Mouse (Mus musculus): ENCODE results near the gene Ugcg.

The Ugcg gene

DNA sequence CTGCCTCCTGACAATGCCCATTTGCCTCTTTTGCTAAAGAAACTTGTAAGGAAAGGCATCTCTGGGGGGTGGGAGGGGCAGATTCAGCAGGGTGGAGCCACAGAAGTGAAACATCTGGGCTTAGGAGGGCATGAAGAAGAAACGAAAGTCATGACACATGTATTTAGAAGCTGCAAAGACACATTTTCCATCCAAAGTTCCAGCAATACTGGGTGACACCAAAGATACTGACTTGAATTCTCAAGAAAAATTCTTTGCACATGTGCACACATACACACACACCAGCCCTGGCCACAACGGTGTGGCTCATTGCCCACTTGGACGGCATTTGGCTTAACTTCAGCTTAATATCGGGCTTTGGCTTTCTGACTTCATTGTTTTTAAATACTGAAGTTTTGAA is 35.8 kb downstream of the Ugcg start:
- no peak for DNase-seq (ENCODE audit: low spot score in 2 of 2)

DNA sequence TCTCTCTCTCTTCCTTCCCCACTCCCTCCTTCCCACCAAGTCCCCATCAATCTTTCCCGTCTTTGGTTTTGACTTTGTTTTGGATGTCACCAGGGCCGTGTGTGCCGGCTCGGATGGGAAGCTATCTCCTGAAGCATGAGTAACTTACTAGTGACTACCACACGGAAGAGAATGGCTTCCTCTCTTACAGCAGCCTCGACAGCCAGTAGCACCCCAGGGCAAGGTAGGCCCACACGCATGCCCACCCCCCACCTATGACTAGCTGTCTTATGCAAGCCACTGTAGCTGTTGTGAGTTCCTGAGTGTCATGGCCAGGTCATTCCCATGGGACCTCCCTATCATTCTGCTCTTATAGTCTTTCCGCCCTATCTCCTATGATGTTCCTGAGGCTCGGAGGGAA is 38.0 kb downstream of the Ugcg start:
- no peak for DNase-seq (ENCODE audit: low spot score in 2 of 2)

DNA sequence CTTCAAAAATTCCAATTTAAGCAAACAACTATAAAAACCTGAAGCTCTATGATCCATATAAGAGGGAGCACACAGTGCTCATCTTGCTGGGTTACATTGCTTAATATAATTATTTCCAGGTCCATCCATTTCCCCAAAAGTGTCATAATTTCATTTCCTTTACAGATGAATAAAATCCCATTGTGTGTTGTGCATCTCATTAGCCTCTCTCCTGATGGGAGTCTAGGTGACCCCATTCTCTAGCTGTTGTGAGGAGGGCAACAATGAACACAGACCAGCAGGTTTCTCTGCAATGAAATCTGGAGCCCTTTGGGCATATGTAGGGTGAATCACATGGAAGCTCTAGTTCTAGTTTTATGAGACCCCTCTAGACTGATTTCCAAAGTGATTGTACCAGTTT is 39.9 kb downstream of the Ugcg start:
- no peak for DNase-seq (ENCODE audit: low spot score in 2 of 2)

DNA sequence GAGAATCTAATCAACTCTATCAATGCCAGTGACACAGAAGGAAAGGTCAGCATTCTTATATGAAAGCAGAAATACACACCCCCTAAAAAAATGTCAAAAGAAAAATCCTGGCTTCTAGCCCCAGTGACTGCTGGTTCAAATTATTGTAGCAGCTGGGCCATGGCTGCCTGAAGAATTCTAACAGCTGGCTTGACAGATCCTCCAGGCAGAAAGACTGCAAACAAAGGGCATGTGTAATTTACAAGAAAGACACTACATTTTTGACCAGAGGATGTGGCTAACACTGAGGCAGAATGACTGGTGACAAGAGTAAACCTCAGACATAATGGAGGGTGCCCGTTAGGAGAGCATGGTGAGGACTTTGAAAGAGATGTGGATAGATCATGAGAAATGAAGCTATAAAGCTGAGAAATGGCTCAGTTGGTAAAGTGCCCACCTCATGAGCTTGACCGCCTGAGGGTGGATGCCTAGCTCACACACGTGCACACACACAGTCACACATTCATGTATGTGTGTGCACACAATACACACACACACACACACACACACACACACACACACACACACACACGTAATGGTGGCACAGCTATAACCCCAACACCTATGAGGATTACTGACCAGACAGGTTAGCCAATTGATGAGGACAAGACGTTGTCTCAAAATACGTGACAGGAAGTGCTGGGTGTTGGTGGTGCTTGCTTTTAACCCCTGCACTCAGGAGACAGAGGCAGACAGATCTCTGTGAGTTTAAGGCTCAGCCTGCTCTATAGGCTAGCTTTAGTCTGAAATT is 42.4 kb downstream of the Ugcg start:
- no peak for DNase-seq (ENCODE audit: low spot score in 2 of 2)

DNA sequence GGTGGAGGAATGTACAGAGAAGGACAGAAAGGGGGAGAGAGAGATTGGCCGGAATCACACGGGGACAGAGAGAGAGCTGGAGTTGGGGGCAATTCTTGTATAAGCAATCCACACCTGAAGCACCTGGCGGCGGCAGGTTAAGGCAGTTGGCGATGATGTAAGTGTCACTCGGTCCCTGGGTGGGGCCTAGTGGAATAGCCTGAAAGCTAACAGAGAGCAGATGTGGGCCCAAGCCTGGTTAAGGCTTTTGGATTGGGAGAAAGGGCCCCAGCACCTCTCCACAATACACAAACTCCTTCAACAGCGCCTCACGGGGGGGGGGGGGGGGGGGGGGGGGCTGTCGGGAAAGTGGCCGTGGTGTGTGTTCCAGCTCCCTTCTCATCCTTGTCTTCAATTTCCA is 45.0 kb downstream of the Ugcg start:
- no peak for DNase-seq (ENCODE audit: low spot score in 2 of 2)

DNA sequence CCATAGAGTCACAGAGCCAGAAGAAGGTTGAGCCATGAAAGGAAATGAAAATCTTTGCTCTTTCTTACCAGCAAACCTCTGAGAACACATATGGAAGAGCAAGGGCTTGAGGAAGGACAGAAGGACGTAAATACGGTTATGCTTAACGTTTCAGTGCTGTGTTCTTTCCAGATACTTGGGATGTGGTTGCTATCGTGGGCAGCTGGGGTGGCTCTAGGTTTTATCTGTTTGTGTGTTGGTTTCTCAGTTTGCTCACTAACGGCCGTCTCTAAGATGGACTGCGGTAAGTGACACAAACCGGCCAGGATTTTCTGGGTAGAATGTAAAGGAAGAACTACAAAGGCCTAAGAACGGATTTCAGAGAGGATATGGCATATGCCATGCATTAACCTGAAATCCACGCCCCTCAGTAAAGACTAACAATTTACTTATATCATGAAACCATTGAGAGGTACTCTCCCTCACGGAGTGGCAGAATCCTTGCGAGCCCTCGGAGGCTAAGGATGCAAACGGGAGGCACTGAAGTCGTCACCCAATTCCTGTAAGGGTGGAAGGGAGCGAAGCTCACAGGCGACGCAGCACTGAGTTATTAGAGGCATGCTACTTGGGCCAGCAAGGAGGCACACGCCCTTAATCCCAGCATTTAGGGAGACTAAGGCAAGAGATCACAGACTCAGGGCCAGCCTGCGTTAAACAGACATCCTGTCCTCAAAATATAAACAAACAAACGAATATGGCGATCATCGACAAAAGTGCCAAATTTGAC is 45.6 kb downstream of the Ugcg start:
- no peak for DNase-seq (ENCODE audit: low spot score in 2 of 2)

DNA sequence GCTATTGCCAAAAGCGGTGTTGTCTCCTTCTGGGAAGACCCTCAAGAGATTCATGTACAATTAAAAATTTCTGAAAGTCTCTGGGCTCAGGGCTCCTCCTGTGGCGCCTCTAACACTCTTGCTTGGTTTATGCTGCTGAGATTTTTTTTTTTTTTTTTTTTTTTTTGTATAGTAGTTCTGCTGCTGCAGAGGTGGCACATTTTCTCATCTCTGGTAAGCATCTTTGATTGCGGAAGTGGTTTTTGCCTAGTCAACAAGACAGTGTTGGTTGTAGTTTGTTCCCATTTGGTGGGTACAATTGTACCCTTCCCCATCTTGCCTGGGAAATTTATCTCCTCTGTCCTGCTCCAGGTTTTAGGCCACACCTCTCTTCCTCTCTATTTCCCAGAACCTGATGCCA is 47.3 kb downstream of the Ugcg start:
- DNase-seq (ENCODE audit: low spot score in 2 of 2): no peak

DNA sequence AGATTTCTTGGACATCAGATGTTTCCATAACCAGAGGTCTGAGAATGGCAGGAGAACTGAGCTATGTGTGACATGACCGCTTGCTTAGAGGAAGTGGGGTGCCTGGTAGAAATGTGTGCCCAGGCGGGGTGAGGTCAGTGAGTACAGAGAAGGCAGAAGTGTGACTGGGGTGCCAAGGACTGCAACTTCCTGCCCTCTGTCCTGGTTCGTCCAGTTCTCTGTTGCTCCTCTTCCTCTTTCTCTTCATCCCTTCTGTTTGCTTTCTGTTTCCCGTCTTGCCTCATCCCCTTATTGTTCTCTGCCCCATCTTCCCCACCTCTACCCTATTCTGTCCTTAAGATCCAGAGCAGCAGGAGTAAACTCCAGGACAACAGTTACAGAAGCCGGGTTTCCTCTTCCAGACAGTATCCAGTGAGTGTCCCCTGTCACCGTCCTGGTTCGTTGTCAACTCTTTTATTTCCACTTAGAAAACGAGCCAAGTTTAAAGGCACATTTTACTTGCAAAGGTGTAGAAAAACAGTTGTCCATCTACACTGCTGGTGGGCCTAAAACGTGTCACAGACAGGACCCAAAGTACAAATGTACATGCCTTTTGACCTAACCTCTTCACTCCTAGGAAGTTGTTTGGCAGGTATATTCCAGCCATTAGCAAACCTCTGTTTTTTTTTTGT is 49.7 kb downstream of the Ugcg start:
- DNase-seq (ENCODE audit: low spot score in 2 of 2): no peak

DNA sequence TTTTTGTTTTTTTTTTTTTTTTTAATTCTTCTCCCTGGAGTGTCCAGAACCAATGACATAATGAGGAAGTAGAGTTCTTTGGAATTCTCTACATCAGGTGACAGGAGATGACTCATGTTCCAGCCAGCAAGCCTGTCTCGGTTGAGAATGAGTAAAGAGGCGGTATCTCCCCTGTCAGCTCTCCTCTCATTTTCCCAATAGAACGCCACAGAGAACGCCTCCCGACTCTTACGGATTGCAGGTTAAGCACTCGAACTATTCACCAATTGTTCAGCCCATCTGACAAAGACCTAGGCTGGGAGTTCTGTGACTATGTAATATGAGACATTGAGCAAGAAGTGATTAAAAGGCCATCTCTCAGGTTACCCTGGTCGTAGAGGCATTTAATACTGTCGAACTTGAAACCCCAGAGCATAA is 50.3 kb downstream of the Ugcg start:
- DNase-seq (ENCODE audit: low spot score in 2 of 2): no peak

DNA sequence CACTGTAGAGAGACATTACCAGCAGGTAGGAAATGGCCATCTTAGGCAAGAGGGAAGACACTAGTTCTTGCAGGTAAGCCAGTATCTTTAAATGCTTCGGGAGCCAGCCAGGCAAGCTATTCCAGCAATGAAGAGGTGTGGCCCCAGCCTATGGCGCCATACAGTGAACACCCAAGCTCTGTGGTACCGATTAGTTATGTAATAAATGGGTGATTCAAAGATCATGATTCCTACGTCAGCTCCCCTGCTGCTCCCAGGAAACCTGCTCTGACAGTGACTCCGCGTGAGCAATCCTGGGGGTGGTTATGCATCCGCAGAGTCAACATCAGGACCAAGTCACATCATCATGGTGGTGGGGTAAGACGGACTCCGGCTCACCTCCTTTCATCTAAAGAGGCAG is 51.1 kb downstream of the Ugcg start:
- DNase-seq (ENCODE audit: low spot score in 2 of 2): no peak

DNA sequence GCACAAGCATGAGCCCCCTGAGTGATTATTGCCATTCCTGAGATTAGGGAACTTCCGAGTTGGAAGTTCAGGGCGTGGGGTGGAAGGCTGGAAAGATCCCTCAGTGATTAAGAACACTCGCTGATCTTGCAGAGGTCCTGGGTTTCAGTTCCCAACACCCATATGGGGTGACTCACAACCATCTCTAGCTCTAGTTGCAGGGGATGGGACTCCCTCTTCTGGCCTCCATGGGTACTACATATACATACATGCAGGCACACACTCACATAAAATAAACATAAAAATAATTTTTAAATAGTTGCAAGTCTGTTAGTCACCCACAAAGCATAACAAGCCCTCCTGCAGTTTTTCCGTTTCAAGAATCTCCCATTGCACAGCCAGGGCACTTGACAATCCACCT is 52.0 kb downstream of the Ugcg start:
- DNase-seq (ENCODE audit: low spot score in 2 of 2): no peak

DNA sequence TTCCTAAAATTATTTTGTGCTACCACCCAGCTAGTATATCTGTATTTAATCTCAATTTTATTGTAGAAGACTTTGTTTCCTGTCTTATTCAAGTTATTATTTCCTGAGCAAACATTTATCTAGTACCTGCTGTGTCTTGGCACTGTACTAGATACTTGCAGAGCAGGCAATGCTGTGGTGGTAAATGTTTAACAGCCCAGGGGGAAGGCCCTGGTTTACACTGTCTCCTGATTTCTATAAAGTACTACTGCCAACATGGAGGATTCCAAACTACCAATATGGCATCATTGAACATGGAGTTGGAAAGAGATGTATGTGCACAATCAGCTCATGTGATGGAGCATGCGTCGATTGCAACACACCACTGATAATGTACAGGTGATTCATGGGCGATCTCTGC is 53.2 kb downstream of the Ugcg start:
- no peak for DNase-seq (ENCODE audit: low spot score in 2 of 2)

DNA sequence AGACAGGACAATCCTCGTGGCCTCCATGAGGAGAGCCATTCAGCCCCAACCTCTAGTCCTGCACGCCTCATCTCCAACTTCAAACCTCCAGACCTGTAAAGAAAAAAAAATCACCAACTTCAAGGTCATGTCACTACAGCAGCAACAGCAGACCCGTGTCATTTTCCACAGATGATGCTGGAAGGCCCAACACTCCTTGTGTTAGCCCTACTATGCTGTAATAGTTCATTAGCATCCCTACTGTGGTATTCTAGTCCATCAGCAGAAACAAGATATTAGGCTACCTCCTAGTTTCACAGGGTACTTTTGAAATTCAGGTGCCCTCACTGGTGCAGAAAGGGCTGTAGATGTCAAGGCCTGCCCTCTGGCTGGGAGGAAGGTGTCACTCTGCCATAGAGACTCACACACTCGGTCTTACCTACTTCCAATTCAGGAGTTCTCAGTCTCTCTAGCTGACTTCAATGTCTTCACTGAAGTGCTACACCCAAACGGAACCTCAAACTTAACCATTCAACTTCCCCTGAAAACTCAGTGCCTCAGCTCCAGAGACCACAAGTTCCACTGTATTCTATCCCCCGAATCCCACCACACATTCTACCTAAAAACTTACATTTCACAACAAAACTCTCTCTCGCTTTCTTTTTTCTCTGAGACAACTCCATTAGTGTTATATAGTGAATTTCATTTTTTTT is 54.9 kb downstream of the Ugcg start:
- no peak for DNase-seq (ENCODE audit: low spot score in 2 of 2)

DNA sequence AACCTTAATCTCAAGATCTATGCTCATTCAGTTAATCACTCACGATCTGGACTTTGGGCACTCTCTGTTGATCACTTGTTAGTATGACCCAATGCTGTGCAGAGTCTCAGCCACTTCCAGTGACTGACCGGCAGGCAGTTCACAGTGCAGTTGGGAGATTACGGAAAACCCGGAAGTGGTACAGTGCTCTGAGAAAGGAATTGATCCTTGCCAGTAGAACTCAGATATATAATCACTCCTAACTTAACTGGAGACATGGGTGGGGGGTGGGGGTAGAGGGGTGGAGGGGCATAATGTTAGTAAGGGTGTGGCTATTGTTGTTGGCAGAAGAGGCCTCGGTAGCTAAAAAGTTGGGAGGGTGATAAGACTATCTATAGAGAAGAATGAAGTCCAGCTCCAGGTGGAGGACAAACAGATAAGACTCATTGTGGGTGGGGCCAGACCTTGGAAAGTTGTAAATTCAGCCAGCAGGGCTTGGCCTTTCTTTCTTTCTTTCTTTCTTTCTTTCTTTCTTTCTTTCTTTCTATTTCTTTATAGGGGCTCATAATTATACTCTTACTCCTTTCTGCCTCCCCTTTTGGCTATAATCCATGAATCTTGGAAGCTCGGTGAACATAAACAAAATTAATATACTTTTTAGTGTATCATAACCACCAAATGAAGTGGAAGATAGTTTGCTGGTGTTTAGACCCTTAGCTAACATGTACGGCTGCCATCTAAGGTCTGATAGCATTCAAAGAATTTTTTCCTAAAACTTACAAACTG is 55.9 kb downstream of the Ugcg start:
- no peak for DNase-seq (ENCODE audit: low spot score in 2 of 2)

DNA sequence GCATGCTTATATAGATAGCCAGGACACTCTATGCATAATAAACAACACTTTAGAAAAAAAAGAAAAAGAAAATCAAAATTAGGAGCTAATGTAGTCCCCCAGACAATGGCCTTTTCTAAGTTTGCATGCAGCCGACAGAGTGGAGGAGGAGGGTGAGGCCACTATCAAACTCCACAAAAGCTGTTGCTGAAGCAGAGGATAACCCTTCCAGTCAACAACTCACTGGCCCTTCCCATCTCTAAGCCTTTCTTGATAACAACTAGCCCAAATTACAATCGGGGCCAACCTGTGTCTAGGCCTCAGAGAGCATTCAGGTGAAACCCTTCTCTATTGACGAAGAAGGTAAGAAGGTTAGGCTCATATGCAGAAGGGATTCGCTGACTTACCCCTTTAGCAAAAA is 56.7 kb downstream of the Ugcg start:
- no peak for DNase-seq (ENCODE audit: low spot score in 2 of 2)

DNA sequence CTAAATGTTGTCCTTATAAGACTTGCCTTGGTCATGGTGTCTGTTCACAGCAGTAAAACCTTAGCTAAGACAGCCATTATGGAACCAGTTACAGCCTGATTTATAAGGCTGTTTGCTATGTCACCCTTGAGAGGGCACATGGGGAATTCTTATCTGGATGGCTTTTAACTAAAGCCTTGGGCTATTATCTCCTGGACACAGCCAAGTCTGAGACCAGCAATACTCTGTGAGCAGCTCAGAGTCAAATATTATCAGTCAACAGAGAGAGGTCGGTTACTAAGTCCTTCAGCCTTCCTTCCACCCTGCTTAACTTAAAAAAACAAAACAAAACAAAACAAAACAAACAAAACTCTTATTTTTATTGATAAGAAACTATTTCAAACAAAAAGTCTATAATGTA is 58.5 kb downstream of the Ugcg start:
- no peak for DNase-seq (ENCODE audit: low spot score in 2 of 2)

DNA sequence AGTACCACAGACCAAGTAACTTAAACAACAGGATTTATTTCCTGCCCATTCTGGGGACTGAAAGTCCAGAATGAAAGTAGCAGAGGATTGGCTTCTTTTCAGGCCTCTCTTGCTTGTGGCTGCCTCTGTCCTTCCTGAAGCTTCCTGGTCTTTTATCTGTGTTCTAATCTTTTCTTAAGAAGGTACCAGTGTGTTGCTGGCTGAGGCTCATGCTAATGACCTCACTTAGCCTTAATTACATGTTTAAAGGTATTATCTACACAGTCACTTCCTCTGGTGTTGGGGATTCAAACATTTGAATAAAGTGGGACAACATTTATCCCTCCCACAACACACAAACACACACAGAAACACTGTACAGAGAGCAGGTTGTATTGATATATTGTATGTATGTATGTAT is 59.0 kb downstream of the Ugcg start:
- no peak for DNase-seq (ENCODE audit: low spot score in 2 of 2)

DNA sequence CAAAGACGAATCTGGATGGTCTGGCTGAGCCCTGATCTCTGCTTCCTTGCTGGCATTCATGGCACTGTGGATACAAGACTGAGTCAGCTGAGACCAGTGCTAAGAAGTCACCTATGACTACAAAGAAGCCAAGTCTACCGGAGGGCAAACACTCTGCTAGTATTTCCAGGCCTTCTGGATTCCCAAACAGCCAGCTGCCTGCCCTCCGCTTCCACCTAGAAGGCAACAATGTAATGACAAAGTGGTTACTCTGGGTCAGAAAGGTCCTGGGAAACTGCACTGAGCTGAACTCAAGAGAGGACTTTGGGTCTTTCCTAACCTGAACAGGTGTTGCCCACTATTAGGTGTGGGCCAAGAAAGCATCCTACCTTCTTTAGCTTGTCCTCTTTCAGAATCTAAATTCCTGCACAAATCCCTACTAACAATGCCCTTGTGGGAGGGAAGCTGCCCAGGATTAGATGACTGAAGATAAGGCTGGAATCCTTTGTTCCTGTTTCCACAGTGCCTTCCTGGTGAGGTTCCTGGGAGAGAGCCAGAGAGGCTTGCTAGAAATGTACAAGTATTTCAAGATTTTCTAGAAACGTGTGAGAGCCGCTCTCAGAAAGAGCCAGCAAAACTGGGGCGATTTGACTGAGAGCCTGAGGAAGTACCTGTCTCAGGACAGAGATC is 63.5 kb downstream of the Ugcg start:
- DNase-seq (ENCODE audit: low spot score in 2 of 2): no peak

DNA sequence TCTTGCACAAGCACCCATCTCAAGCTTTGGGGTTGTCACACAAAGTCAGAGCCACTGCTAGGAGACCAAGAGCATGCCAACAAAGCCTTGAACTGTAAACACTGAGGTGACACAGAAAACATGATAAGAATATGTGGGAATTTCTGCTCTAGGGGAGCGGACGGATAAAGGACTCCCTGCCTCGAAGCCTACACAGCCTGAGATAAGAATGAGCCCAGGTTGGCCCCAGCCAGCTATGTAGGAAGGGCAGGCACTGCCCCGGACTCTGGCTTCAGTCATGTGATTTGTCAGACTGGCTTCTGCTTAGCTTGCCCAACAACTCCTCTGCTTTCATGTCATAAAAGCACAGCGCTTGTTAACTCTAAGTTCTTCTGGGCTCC is 64.0 kb downstream of the Ugcg start:
- no peak for DNase-seq (ENCODE audit: low spot score in 2 of 2)

DNA sequence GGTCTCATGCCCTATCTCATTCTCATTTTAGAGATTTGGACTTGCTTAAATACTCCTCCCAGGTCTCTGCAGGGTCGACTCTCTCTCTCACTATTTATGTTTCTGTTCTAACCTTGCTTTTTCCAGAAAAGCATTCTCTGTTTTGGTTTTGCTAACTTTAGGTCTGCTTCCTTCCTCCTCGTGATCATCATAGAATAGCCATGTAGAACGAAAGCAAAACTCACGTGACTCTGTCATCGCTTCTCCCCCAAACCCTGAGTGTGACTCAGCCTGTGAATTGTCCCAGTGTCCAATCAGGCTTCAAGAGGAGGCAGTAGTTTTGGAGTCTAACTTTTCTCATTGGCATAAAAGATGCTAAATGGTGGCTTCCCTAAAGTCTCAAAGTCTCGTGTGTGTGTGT is 65.3 kb downstream of the Ugcg start:
- no peak for DNase-seq (ENCODE audit: low spot score in 2 of 2)

DNA sequence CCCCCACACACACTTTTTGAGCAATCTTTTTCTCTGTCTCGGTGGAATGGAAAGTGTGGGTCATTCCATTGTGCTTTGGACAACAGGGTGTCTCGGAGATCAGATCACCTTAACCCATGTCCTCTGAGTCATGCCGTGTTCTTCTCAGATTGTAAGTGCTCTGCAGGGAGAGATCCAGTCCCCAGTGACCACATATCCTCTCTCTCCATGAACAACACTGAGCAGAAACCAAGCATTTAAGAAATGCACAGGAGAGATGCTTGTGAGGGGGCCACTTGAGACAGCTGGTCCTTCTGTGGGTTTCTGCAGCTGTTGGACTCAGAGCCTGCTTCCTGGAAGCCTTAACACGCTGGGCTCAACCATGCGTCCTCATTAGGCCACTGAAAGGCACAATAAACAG is 66.9 kb downstream of the Ugcg start:
- DNase-seq (ENCODE audit: low spot score in 2 of 2): no peak
